Mouse (Mus musculus) liver, embryonic 12.5 days (tissue): ENCODE measurements at regions not wholly inside any gene's neighbourhood (a gene's known extent, or its start where the extent isn't known, plus 50 kb on each side); places are given as distances from the start of the nearest gene placed in this dataset.

Experiments used
- ATAC-seq: fragments of 200-750 bp; cut with Nextera tagmentation; 2 replicates; pipeline ENCODE4 v1.8.0; 2017; ENCODE audit warnings: moderate number of reproducible peaks, mild to moderate bottlenecking, moderate library complexity
- H3K27ac ChIP-seq: fragments of 300-500 bp; sonication (generic); 2 replicates; pipeline ENCODE4 v1.5.1; 2016; ENCODE audit warnings: mild to moderate bottlenecking
- H3K27me3 ChIP-seq: fragments of 300-500 bp; sonication (generic); replicated peaks from 2 replicates; pipeline ENCODE4 v1.6.1; 2016; ENCODE audit warnings: mild to moderate bottlenecking, moderate library complexity
- H3K36me3 ChIP-seq: fragments of 300-500 bp; sonication (generic); 2 replicates; pipeline ENCODE4 v1.6.1; 2016; ENCODE audit warnings: mild to moderate bottlenecking, moderate library complexity
- H3K4me1 ChIP-seq: fragments of 300-500 bp; sonication (generic); 2 replicates; pipeline ENCODE4 v1.6.1; 2016
- H3K4me2 ChIP-seq: fragments of 300-500 bp; sonication (generic); 2 replicates; pipeline ENCODE4 v1.6.1; 2016; ENCODE audit warnings: mild to moderate bottlenecking, moderate library complexity
- H3K4me3 ChIP-seq: fragments of 300-500 bp; sonication (generic); 2 replicates; pipeline ENCODE4 v1.5.1; 2016; ENCODE audit warnings: mild to moderate bottlenecking, moderate library complexity
- H3K9ac ChIP-seq: fragments of 300-500 bp; sonication (generic); 2 replicates; pipeline ENCODE4 v1.6.1; 2016; ENCODE audit warnings: mild to moderate bottlenecking, moderate library complexity
- H3K9me3 ChIP-seq: fragments of 300-500 bp; sonication (generic); replicated peaks from 2 replicates; pipeline ENCODE4 v1.6.1; 2016; ENCODE audit warnings: mild to moderate bottlenecking, moderate library complexity
- WGBS: fragments of 180-500 bp; shearing (Covaris S2); methylation state at CpG from one replicate; pipeline ENCODE4 v1.1.7; 2016; ENCODE audit not compliant: insufficient replicate concordance; 5-methylcytosine and 5-hydroxymethylcytosine counted together

DNA sequence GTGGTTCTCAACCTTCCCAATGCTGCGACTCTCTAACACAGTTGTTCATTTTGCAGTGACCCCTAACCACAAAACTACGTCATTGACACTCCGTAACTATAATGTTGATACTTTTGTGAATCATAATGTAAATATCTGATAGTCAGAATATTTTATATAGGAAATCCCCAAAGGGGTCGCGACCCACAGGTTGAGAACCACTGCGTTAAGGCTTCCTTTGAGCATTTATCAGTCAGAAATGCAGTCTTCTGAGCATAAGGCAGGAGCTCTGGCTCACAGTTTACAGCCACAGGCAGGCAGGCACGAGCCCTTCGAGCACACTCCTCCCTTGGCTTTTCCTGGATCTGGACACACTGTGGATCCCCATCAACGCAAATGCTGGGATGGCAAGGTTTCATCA is 57.0 kb downstream of the Nxnl2 start:
- H3K4me2 ChIP-seq = no peak overlapping the region

GRCm38 (mm10) chr13:51228862-51229770 is 58.3 kb downstream of the Nxnl2 start:
- Histone ChIP-seq H3K4me1 (no peaks in the 10 kb centered on the region), H3K36me3 (no peaks in the 10 kb centered on the region), H3K4me3 (no peak overlapping the region), H3K27me3 (no peaks in the 10 kb centered on the region), H3K9ac (no peak overlapping the region), H3K9me3 (no peaks in the 10 kb centered on the region), H3K27ac (no peak overlapping the region), H3K4me2 (no peak overlapping the region)
- no peak for ATAC-seq
- 74% methylated on average over 30 of the region's 30 CpGs for WGBS

More for the DNA sequence above, 57.0 kb downstream of the Nxnl2 start:
- Histone ChIP-seq H3K27ac (no peak overlapping the region), H3K9ac (no peak overlapping the region), H3K36me3 (no peaks in the 10 kb centered on the region), H3K27me3 (no peaks in the 10 kb centered on the region), H3K9me3 (no peaks in the 10 kb centered on the region), H3K4me3 (no peak overlapping the region), H3K4me1 (no peaks in the 10 kb centered on the region)
- ATAC-seq = no peak
- 66% methylated on average over 9 of the region's 9 CpGs for WGBS

DNA sequence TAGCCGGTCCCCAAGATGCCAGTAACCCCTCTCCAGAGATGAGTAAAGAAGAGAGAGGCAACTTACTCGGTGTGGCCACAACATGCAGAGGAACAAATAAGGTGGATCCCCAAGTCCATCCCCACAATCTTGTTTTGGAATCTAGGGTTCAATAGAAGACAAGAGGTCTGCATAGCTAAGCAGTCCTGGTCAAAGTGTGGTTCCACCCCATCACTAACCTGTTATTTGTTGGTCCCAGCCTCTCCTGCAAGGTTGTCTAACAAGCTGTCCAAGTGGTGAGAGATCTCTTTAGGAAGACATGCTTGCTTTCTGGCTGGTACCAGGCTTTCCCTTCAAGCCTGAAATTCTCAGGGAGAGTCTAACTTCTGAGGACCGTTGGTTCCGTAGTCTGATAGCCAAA is 59.0 kb downstream of the Nxnl2 start:
- 82% methylated on average over 4 of the region's 4 CpGs for WGBS
- no peaks in the 10 kb centered on the region for H3K4me1 ChIP-seq
- no peaks in the 10 kb centered on the region for H3K27me3 ChIP-seq
- no peaks in the 10 kb centered on the region for H3K9me3 ChIP-seq
- ATAC-seq = no peak
- no peak overlapping the region for H3K4me3 ChIP-seq
- H3K27ac ChIP-seq = no peak overlapping the region
- H3K9ac ChIP-seq = no peak overlapping the region
- H3K36me3 ChIP-seq = no peaks in the 10 kb centered on the region
- H3K4me2 ChIP-seq = no peak overlapping the region

GRCm38 (mm10) chr13:51231586-51231985 is 60.8 kb downstream of the Nxnl2 start:
- no peaks in the 10 kb centered on the region for H3K27me3 ChIP-seq
- H3K27ac ChIP-seq = no peak overlapping the region
- no peak for ATAC-seq
- H3K36me3 ChIP-seq = no peaks in the 10 kb centered on the region
- WGBS = 69% methylated on average over 4 of the region's 4 CpGs
- H3K9me3 ChIP-seq = no peaks in the 10 kb centered on the region
- no peak overlapping the region for H3K9ac ChIP-seq
- H3K4me1 ChIP-seq = no peaks in the 10 kb centered on the region
- H3K4me3 ChIP-seq = no peak overlapping the region
- H3K4me2 ChIP-seq = no peak overlapping the region

DNA sequence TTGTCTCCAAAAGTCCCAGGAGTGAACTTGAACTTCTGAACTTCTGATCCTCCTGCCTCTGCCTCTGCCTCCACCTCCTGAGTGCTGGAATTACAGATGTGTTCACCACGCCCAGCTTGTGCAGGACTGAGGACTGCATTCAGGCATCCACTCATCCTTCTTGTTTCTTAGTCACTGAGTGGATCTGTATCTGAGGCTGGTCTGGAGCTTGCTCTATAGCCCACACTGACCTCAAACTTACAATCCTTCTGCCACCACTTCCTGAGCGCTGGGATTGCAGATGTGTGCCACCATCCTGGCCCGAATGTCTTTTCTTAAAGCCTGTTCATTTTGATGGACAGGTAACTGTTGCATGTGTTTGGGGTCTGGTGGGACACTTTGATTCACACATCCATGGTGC is 76.6 kb downstream of the Nxnl2 start:
- Histone ChIP-seq H3K27me3 (no peaks in the 10 kb centered on the region), H3K4me2 (no peak overlapping the region), H3K9me3 (no peaks in the 10 kb centered on the region), H3K36me3 (no peaks in the 10 kb centered on the region), H3K4me3 (no peak overlapping the region), H3K27ac (no peak overlapping the region), H3K9ac (no peak overlapping the region), H3K4me1 (no peaks in the 10 kb centered on the region)
- 49% methylated on average over 3 of the region's 3 CpGs for WGBS
- no peak for ATAC-seq

DNA sequence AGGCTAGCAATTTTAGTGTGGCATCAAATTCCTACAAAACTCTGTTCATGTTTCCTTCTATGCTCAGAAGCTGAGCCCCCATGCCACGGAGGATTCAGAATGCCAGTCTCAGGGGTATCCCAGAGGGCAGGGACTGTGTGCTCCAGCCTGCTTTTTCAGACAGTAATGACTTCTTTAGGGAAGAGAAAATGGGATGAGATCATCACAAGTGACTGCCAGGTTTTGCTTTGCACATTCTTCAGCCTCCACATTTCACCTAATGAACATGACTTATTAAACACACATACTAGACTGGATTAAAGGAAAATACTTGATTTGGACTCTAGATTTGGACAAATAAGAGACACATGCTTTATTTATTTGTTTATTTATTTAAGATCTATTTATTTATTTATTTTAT is 82.5 kb downstream of the Nxnl2 start:
- Histone ChIP-seq H3K9me3 (no peaks in the 10 kb centered on the region), H3K4me3 (no peak overlapping the region), H3K4me2 (no peak overlapping the region), H3K27ac (no peak overlapping the region), H3K9ac (no peak overlapping the region), H3K4me1 (no peaks in the 10 kb centered on the region), H3K27me3 (no peaks in the 10 kb centered on the region), H3K36me3 (no peaks in the 10 kb centered on the region)
- ATAC-seq = no peak
- 78% methylated on average over 1 of the region's 1 CpGs for WGBS

GRCm38 (mm10) chr13:51255688-51256087 is 84.9 kb downstream of the Nxnl2 start:
- no peaks in the 10 kb centered on the region for H3K36me3 ChIP-seq
- H3K9me3 ChIP-seq = no peaks in the 10 kb centered on the region
- no peak overlapping the region for H3K4me2 ChIP-seq
- no peak overlapping the region for H3K4me3 ChIP-seq
- no peak for ATAC-seq
- 85% methylated on average over 5 of the region's 5 CpGs for WGBS
- H3K27me3 ChIP-seq = no peaks in the 10 kb centered on the region
- no peaks in the 10 kb centered on the region for H3K4me1 ChIP-seq
- no peak overlapping the region for H3K9ac ChIP-seq
- H3K27ac ChIP-seq = no peak overlapping the region

DNA sequence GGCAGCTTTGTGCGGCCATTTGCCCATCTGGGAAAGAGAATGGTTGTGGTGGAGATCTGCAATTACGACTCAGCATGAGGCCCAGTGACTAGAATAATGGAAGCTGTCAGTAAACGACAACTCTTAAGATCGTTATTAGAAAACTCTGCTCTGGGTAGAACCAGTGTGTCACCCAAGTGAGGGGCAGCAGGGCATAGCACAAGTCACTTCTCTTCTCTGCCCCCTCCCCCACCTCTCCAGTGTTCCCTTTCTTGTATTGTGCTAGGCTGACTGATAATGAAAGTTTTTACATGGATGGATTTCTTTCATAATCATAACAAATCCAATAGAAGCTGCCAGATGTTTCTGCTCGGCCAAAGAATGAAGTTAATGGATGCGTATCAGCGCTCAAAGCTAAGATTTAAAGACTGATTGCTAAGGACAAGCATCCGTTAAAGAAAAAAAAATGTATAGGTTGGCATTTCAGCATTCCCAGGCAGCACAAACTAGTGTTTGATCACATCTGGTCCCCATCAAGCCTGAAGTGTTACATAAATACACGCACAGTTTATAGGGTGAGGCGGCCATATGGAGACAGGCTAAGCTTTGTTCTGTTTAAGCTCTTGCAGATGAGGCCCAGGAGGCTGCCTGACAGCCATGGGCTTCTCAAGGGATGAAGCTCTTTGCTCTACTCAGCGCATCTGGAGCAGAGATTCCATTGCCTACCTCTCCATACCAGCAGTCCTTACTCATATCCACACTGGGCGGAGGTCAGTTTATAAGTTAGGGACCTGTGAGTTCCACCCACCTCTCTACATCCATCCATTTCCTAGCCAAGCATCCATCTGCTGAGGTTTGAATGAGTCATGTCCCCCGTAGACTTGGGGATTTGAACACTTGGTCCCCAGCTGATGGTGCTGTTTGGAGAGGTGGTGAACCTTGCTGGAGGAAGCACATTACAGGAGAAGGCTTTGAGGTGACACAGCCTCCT is 88.2 kb downstream of the Nxnl2 start:
- no peak overlapping the region for H3K4me2 ChIP-seq
- no peaks in the 10 kb centered on the region for H3K9me3 ChIP-seq
- no peak overlapping the region for H3K27ac ChIP-seq
- H3K36me3 ChIP-seq = no peaks in the 10 kb centered on the region
- ATAC-seq = no peak
- no peaks in the 10 kb centered on the region for H3K4me1 ChIP-seq
- 66% methylated on average over 13 of the region's 13 CpGs for whole genome bisulfite sequencing
- no peak overlapping the region for H3K4me3 ChIP-seq
- H3K9ac ChIP-seq = no peak overlapping the region
- H3K27me3 ChIP-seq = no peaks in the 10 kb centered on the region

DNA sequence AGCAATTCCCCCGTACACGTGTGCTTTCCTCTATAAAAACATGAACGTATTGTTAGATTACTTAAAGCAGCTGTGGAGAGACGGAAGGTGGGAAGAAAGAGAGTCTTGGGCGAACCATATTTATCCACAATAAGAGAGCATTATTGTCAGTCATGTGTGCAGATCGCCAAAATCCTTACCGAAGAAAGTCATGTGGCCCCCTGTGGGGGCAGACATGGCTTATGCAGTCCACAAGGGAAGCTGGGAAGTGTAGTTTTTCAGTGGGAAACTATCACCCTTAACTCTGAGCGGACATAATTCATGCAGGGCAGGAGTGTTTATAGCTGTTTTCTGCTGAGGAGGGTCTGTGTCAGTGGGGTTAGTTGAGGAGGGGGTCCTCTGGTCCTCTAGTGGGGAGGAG is 90.8 kb downstream of the Nxnl2 start:
- Histone ChIP-seq H3K9ac (no peak overlapping the region), H3K9me3 (no peaks in the 10 kb centered on the region), H3K36me3 (no peaks in the 10 kb centered on the region), H3K4me2 (no peak overlapping the region), H3K4me3 (no peak overlapping the region), H3K27me3 (no peaks in the 10 kb centered on the region), H3K27ac (no peak overlapping the region), H3K4me1 (no peaks in the 10 kb centered on the region)
- 69% methylated on average over 8 of the region's 8 CpGs for WGBS
- ATAC-seq = no peak

- Histone ChIP-seq H3K27ac (no peak overlapping the region), H3K9ac (no peak overlapping the region), H3K4me3 (no peak overlapping the region), H3K36me3 (no peaks in the 10 kb centered on the region), H3K27me3 (no peaks in the 10 kb centered on the region), H3K9me3 (no peaks in the 10 kb centered on the region), H3K4me2 (no peak overlapping the region), H3K4me1 (no peaks in the 10 kb centered on the region)
- no peak for ATAC-seq
- 77% methylated on average over 4 of the region's 4 CpGs for WGBS
Observed at GRCm38 (mm10) chr13:51272786-51273185, 102.0 kb downstream of the Nxnl2 start.

GRCm38 (mm10) chr13:51274639-51275038 is 103.8 kb downstream of the Nxnl2 start:
- no peak overlapping the region for H3K4me2 ChIP-seq
- no peak overlapping the region for H3K27ac ChIP-seq
- H3K27me3 ChIP-seq = no peaks in the 10 kb centered on the region
- H3K36me3 ChIP-seq = no peaks in the 10 kb centered on the region
- no peak overlapping the region for H3K4me3 ChIP-seq
- no peaks in the 10 kb centered on the region for H3K9me3 ChIP-seq
- no peak for ATAC-seq
- no peaks in the 10 kb centered on the region for H3K4me1 ChIP-seq
- 53% methylated on average over 5 of the region's 5 CpGs for WGBS
- H3K9ac ChIP-seq = no peak overlapping the region

DNA sequence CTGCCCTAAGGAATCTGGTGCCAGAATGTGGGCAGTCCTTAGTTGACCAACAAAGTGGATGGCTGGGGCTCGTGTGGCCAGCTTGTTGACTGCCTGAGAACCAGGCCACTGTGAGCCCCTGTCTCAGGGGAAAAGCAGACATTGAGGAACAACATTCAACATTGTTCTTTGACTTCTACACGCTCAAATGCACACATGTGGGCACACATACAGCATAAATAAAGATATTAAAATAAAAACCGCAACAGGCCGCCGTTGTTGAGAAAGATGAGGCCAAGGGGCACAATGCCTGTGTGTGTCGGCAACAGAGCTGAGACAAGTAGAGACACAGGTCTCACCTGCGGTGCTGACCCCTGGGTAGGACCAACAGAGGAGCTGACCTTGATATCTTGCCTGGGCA is 105.8 kb downstream of the Nxnl2 start:
- no peak overlapping the region for H3K27ac ChIP-seq
- 75% methylated on average over 7 of the region's 7 CpGs for WGBS

More for the DNA sequence above, 105.8 kb downstream of the Nxnl2 start:
- no peak overlapping the region for H3K9ac ChIP-seq
- no peak overlapping the region for H3K4me3 ChIP-seq
- H3K4me2 ChIP-seq = no peak overlapping the region
- ATAC-seq = no peak
- H3K36me3 ChIP-seq = no peaks in the 10 kb centered on the region
- H3K4me1 ChIP-seq = no peaks in the 10 kb centered on the region
- H3K9me3 ChIP-seq = no peaks in the 10 kb centered on the region
- no peaks in the 10 kb centered on the region for H3K27me3 ChIP-seq
